Mouse (Mus musculus): ENCODE data around the gene Wdr31.

GRCm38 (mm10) chr4:62508839-62509238, 38.1 kb upstream of the Wdr31 start:
- TF ChIP-seq CTCF (IDR thresholded peaks at IDR 0.05; ENCODE audit: low read depth) (no peak), EP300 (IDR thresholded peaks at IDR 0.05; ENCODE audit: low read depth) (no peak)
